Mouse (Mus musculus) brain, adult 2 months (tissue): ENCODE results near the gene Esyt2.

Experiments
- DNase-seq: peaks from one replicate; pipeline ENCODE4 v3.0.0; 2011; ENCODE audit warnings: low read depth, low spot score

The Esyt2 gene

GRCm38 (mm10) chr12:116280149-116280652, 795 bp upstream of the Esyt2 start:
- DNase-seq, result no peak

- peak; percentile 66 for DNase-seq
Measured at GRCm38 (mm10) chr12:116281427-116282281, 658 bp downstream of the Esyt2 start.

- DNase-seq, result no peak
Measured at GRCm38 (mm10) chr12:116282856-116283255, 1.9 kb downstream of the Esyt2 start.

GRCm38 (mm10) chr12:116283511-116283910, 2.5 kb downstream of the Esyt2 start:
- no peak for DNase-seq

- no peak for DNase-seq
Measured at GRCm38 (mm10) chr12:116293185-116293584, 12.2 kb downstream of the Esyt2 start.

- DNase-seq, result peak; percentile 79
Measured at GRCm38 (mm10) chr12:116293599-116294292, 12.8 kb downstream of the Esyt2 start.

- DNase-seq, result no peak
Measured at GRCm38 (mm10) chr12:116299906-116300305, 18.9 kb downstream of the Esyt2 start.

- no peak for DNase-seq
Measured at GRCm38 (mm10) chr12:116302181-116302580, 21.2 kb downstream of the Esyt2 start.

GRCm38 (mm10) chr12:116306042-116306441, 25.0 kb downstream of the Esyt2 start:
- no peak for DNase-seq

- DNase-seq, result no peak
Measured at GRCm38 (mm10) chr12:116307870-116308269, 26.9 kb downstream of the Esyt2 start.

GRCm38 (mm10) chr12:116308612-116309011, 27.6 kb downstream of the Esyt2 start:
- no peak for DNase-seq

- no peak for DNase-seq
Measured at GRCm38 (mm10) chr12:116313816-116314215, 32.8 kb downstream of the Esyt2 start.

GRCm38 (mm10) chr12:116315498-116315897, 34.5 kb downstream of the Esyt2 start:
- DNase-seq, result no peak

- DNase-seq, result no peak
Measured at GRCm38 (mm10) chr12:116317818-116318217, 36.8 kb downstream of the Esyt2 start.

- DNase-seq, result peak; percentile 71
Measured at GRCm38 (mm10) chr12:116325545-116325944, 44.5 kb downstream of the Esyt2 start.

GRCm38 (mm10) chr12:116326159-116326558, 45.2 kb downstream of the Esyt2 start:
- no peak for DNase-seq

GRCm38 (mm10) chr12:116334253-116334652, 53.3 kb downstream of the Esyt2 start:
- no peak for DNase-seq

GRCm38 (mm10) chr12:116340160-116340559, 59.2 kb downstream of the Esyt2 start:
- no peak for DNase-seq

- no peak for DNase-seq
Measured at GRCm38 (mm10) chr12:116348755-116349286, 67.8 kb downstream of the Esyt2 start.

GRCm38 (mm10) chr12:116349376-116349775, 68.4 kb downstream of the Esyt2 start:
- DNase-seq, result no peak

GRCm38 (mm10) chr12:116351022-116351421, 70.0 kb downstream of the Esyt2 start:
- no peak for DNase-seq

GRCm38 (mm10) chr12:116352404-116352803, 71.4 kb downstream of the Esyt2 start:
- DNase-seq, result no peak
